Mouse (Mus musculus): ENCODE results near the gene Gm17359. TPM values are rescaled to one million over a fixed set of nuclear protein-coding genes. Genes with fewer than 3 reads are reported as not detected.

Gm17359 gene
- polyA plus RNA-seq, 1 experiment from 2014 or later, result not detected

GRCm38 (mm10) chr3:79373930-79374329 lies 37.5 kb downstream of the Gm17359 start:
- Histone ChIP-seq H3K9me3 (ENCODE audit: control insufficient read depth, low read length) (no peaks in the 10 kb centered on the region), H3K4me3 (ENCODE audit: low read length) (no peak overlapping the region), H3K36me3 (ENCODE audit: control insufficient read depth, insufficient read depth, low read length) (no peaks in the 10 kb centered on the region), H3K9ac (ENCODE audit: low read depth, low read length) (no peak overlapping the region), H3K27ac (ENCODE audit: low read depth, low read length) (no peak overlapping the region), H3K4me1 (ENCODE audit: control insufficient read depth, insufficient read depth, low read depth, low read length) (no peaks in the 10 kb centered on the region), H3K27me3 (replicated peaks; ENCODE audit: control insufficient read depth, insufficient read depth, low read length) (no peaks in the 10 kb centered on the region), H3K4me2 (ENCODE audit: low read length) (no peak overlapping the region)
- 65% methylated on average over 3 of the region's 3 CpGs for WGBS
- ATAC-seq, result no peak

DNA sequence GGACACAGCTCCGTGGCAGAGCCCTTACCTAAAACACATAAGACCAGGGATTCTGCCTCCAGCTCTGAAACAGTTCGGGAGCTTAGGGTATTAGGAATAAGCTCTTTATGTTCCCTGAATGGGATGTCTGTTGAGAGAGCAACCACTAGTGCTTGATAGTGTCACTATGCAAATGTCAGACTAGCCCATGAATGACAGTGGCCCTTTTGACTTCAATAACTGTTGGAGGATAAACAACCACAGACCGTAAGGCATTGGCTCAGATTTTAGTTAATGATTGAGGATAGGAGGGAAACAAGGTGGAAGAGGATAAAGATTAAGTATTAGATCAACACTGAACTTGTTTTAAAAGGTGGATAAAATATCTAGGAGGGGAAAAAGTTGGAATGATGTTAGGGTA lies 41.6 kb downstream of the Gm17359 start:
- Histone ChIP-seq H3K4me3 (ENCODE audit: low read length) (no peak overlapping the region), H3K9me3 (ENCODE audit: control insufficient read depth, low read length) (no peaks in the 10 kb centered on the region), H3K9ac (ENCODE audit: low read depth, low read length) (no peak overlapping the region), H3K4me2 (ENCODE audit: low read length) (no peak overlapping the region), H3K4me1 (ENCODE audit: control insufficient read depth, insufficient read depth, low read depth, low read length) (no peaks in the 10 kb centered on the region), H3K27ac (ENCODE audit: low read depth, low read length) (no peak overlapping the region), H3K36me3 (ENCODE audit: control insufficient read depth, insufficient read depth, low read length) (no peaks in the 10 kb centered on the region), H3K27me3 (replicated peaks; ENCODE audit: control insufficient read depth, insufficient read depth, low read length) (no peaks in the 10 kb centered on the region)
- ATAC-seq, result no peak
- 35% methylated on average over 3 of the region's 3 CpGs for WGBS

GRCm38 (mm10) chr3:79379255-79379836 lies 42.9 kb downstream of the Gm17359 start:
- Histone ChIP-seq H3K4me2 (ENCODE audit: low read length) (no peak overlapping the region), H3K9ac (ENCODE audit: low read depth, low read length) (no peak overlapping the region), H3K4me3 (ENCODE audit: low read length) (no peak overlapping the region), H3K4me1 (ENCODE audit: control insufficient read depth, insufficient read depth, low read depth, low read length) (no peaks in the 10 kb centered on the region), H3K36me3 (ENCODE audit: control insufficient read depth, insufficient read depth, low read length) (no peaks in the 10 kb centered on the region), H3K27me3 (replicated peaks; ENCODE audit: control insufficient read depth, insufficient read depth, low read length) (no peaks in the 10 kb centered on the region), H3K9me3 (ENCODE audit: control insufficient read depth, low read length) (no peaks in the 10 kb centered on the region), H3K27ac (ENCODE audit: low read depth, low read length) (no peak overlapping the region)
- ATAC-seq, result no peak
- WGBS, result 86% methylated on average over 14 of the region's 14 CpGs

GRCm38 (mm10) chr3:79379873-79380595 lies 43.6 kb downstream of the Gm17359 start:
- 72% methylated on average over 6 of the region's 6 CpGs for WGBS
- Histone ChIP-seq H3K36me3 (ENCODE audit: control insufficient read depth, insufficient read depth, low read length) (no peaks in the 10 kb centered on the region), H3K4me2 (ENCODE audit: low read length) (no peak overlapping the region), H3K9me3 (ENCODE audit: control insufficient read depth, low read length) (no peaks in the 10 kb centered on the region), H3K4me1 (ENCODE audit: control insufficient read depth, insufficient read depth, low read depth, low read length) (no peaks in the 10 kb centered on the region), H3K9ac (ENCODE audit: low read depth, low read length) (no peak overlapping the region), H3K27ac (ENCODE audit: low read depth, low read length) (no peak overlapping the region), H3K4me3 (ENCODE audit: low read length) (no peak overlapping the region), H3K27me3 (replicated peaks; ENCODE audit: control insufficient read depth, insufficient read depth, low read length) (no peaks in the 10 kb centered on the region)
- ATAC-seq, result no peak

- no peaks in the 10 kb centered on the region for H3K9me3 ChIP-seq (ENCODE audit: control insufficient read depth, low read length)
- H3K9ac ChIP-seq (ENCODE audit: low read depth, low read length), result no peak overlapping the region
- H3K4me2 ChIP-seq (ENCODE audit: low read length), result no peak overlapping the region
- no peaks in the 10 kb centered on the region for H3K4me1 ChIP-seq (ENCODE audit: control insufficient read depth, insufficient read depth, low read depth, low read length)
- no peak for ATAC-seq
- H3K36me3 ChIP-seq (ENCODE audit: control insufficient read depth, insufficient read depth, low read length), result no peaks in the 10 kb centered on the region
- H3K27me3 ChIP-seq (replicated peaks; ENCODE audit: control insufficient read depth, insufficient read depth, low read length), result no peaks in the 10 kb centered on the region
- 85% methylated on average over 4 of the region's 4 CpGs for WGBS
- no peak overlapping the region for H3K4me3 ChIP-seq (ENCODE audit: low read length)
- no peak overlapping the region for H3K27ac ChIP-seq (ENCODE audit: low read depth, low read length)
Measured at GRCm38 (mm10) chr3:79381398-79381797, 44.9 kb downstream of the Gm17359 start.

- Histone ChIP-seq H3K9me3 (ENCODE audit: control insufficient read depth, low read length) (no peaks in the 10 kb centered on the region), H3K9ac (ENCODE audit: low read depth, low read length) (no peak overlapping the region), H3K36me3 (ENCODE audit: control insufficient read depth, insufficient read depth, low read length) (no peaks in the 10 kb centered on the region), H3K27me3 (replicated peaks; ENCODE audit: control insufficient read depth, insufficient read depth, low read length) (no peaks in the 10 kb centered on the region), H3K4me1 (ENCODE audit: control insufficient read depth, insufficient read depth, low read depth, low read length) (no peaks in the 10 kb centered on the region), H3K4me2 (ENCODE audit: low read length) (no peak overlapping the region), H3K27ac (ENCODE audit: low read depth, low read length) (no peak overlapping the region), H3K4me3 (ENCODE audit: low read length) (no peak overlapping the region)
- ATAC-seq, result 0 out of 2 replicates have a peak, but pooled peaks have one; percentile 40
- 21% methylated on average over 8 of the region's 8 CpGs for WGBS
Measured at GRCm38 (mm10) chr3:79385434-79386029, 49.1 kb downstream of the Gm17359 start.

DNA sequence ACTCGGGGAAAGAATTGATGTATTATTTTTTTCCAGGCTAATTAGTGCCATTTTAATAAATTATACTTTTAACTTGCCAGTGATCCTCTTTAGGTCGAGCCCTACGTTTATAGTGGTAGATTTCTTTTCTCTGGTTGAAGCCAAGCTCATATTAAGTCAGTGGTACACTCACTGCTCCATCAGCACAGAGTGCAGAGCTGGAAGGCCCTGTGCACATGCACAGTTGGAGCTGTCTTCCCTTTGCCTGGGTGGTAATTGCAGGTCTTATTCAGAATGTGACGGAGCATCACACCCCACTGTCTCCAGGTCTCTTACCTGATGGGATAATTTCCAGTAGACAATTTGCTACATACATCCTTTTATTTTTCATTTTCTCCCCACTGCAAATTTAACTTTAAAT lies 52.6 kb downstream of the Gm17359 start:
- WGBS, result 72% methylated on average over 4 of the region's 4 CpGs
- Histone ChIP-seq H3K4me3 (ENCODE audit: low read length) (no peak overlapping the region), H3K36me3 (ENCODE audit: control insufficient read depth, insufficient read depth, low read length) (no peaks in the 10 kb centered on the region), H3K27ac (ENCODE audit: low read depth, low read length) (no peak overlapping the region), H3K27me3 (replicated peaks; ENCODE audit: control insufficient read depth, insufficient read depth, low read length) (no peaks in the 10 kb centered on the region), H3K9ac (ENCODE audit: low read depth, low read length) (no peak overlapping the region), H3K4me2 (ENCODE audit: low read length) (no peak overlapping the region), H3K9me3 (ENCODE audit: control insufficient read depth, low read length) (0 out of 2 replicates have a peak, but pooled peaks cover 2% of the 10 kb centered on the region), H3K4me1 (ENCODE audit: control insufficient read depth, insufficient read depth, low read depth, low read length) (no peaks in the 10 kb centered on the region)
- ATAC-seq, result no peak

DNA sequence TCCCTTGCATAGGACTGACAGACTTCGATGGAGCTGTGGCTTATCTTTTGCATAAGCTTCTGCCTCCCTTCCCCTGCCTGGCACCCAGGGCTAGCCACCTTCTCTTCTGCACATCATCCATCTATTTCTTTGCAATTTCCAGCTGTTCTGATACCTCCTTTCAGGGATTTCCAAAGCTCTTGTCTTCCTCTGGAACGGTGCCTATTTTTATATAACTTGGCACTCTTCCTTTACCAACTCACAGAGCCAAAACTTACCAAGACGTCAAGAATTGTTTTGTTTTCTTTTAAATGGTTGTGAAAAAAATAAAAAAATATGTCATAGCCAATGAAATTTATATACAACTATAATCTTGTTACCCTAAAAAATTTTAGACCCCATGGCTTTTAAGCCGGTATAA lies 64.1 kb downstream of the Gm17359 start:
- no peak overlapping the region for H3K27ac ChIP-seq (ENCODE audit: low read depth, low read length)
- no peaks in the 10 kb centered on the region for H3K4me1 ChIP-seq (ENCODE audit: control insufficient read depth, insufficient read depth, low read depth, low read length)
- H3K9ac ChIP-seq (ENCODE audit: low read depth, low read length), result no peak overlapping the region
- no peaks in the 10 kb centered on the region for H3K9me3 ChIP-seq (ENCODE audit: control insufficient read depth, low read length)
- no peak for ATAC-seq
- whole genome bisulfite sequencing, result 65% methylated on average over 4 of the region's 4 CpGs
- no peak overlapping the region for H3K4me3 ChIP-seq (ENCODE audit: low read length)
- H3K36me3 ChIP-seq (ENCODE audit: control insufficient read depth, insufficient read depth, low read length), result no peaks in the 10 kb centered on the region
- H3K4me2 ChIP-seq (ENCODE audit: low read length), result no peak overlapping the region
- H3K27me3 ChIP-seq (replicated peaks; ENCODE audit: control insufficient read depth, insufficient read depth, low read length), result no peaks in the 10 kb centered on the region

GRCm38 (mm10) chr3:79402056-79402455 lies 65.6 kb downstream of the Gm17359 start:
- Histone ChIP-seq H3K27ac (ENCODE audit: low read depth, low read length) (no peak overlapping the region), H3K27me3 (replicated peaks; ENCODE audit: control insufficient read depth, insufficient read depth, low read length) (no peaks in the 10 kb centered on the region), H3K4me1 (ENCODE audit: control insufficient read depth, insufficient read depth, low read depth, low read length) (no peaks in the 10 kb centered on the region), H3K36me3 (ENCODE audit: control insufficient read depth, insufficient read depth, low read length) (no peaks in the 10 kb centered on the region), H3K4me2 (ENCODE audit: low read length) (no peak overlapping the region), H3K9me3 (ENCODE audit: control insufficient read depth, low read length) (no peaks in the 10 kb centered on the region), H3K9ac (ENCODE audit: low read depth, low read length) (no peak overlapping the region), H3K4me3 (ENCODE audit: low read length) (no peak overlapping the region)
- ATAC-seq, result no peak
- WGBS, result 92% methylated on average over 8 of the region's 8 CpGs
